Mouse (Mus musculus) olfactory bulb, adult 2 months (tissue): ENCODE measurements around the gene Kif19a. TPM values are rescaled to one million over a fixed set of nuclear protein-coding genes. Genes with fewer than 3 reads are reported as not detected.

Experiments used
- H3K27ac ChIP-seq: fragments of 200-500 bp; 2 replicates; pipeline ENCODE4 v1.5.1; 2012; ENCODE audit warnings: low read depth, low read length; ENCODE audit not compliant: insufficient read depth
- H3K4me1 ChIP-seq: fragments of 200-500 bp; 2 replicates; pipeline ENCODE4 v1.6.1; 2012; ENCODE audit warnings: low read length; ENCODE audit not compliant: control insufficient read depth, insufficient read depth
- H3K4me3 ChIP-seq: fragments of 200-500 bp; 2 replicates; pipeline ENCODE4 v1.5.1; 2012; ENCODE audit warnings: mild to moderate bottlenecking, low read depth, low read length, moderate library complexity; ENCODE audit not compliant: insufficient read depth
- CTCF ChIP-seq: fragments of 200-500 bp; IDR thresholded peaks from 2 replicates; pipeline ENCODE4 v1.5.1; 2012; ENCODE audit warnings: low read depth, mild to moderate bottlenecking, low read length, moderate library complexity; ENCODE audit not compliant: insufficient read depth
- POLR2A ChIP-seq: fragments of 200-500 bp; IDR thresholded peaks from 2 replicates; pipeline ENCODE4 v1.6.1; 2012; ENCODE audit warnings: mild to moderate bottlenecking, low read depth, low read length, moderate library complexity; ENCODE audit not compliant: insufficient read depth
- WGBS: fragments of 180-500 bp; shearing (Covaris S2); methylation state at CpG from one replicate; pipeline ENCODE4 v1.1.7; 2018; 5-methylcytosine and 5-hydroxymethylcytosine counted together
- polyA plus RNA-seq: library from polyadenylated mRNA; stranded (reverse); fragments of >200 nt; gene quantifications from 2 replicates; pipeline ENCODE4 v1.2.4, GENCODE M21; 2012; ENCODE audit warnings: low replicate concordance; ENCODE audit not compliant: missing spikeins, insufficient read depth, insufficient read length

Kif19a gene
- polyA plus RNA-seq, 1 experiment: not detected

GRCm38 (mm10) chr11:114814873-114815592 lies 49.8 kb downstream of the Kif19a start:
- Histone ChIP-seq H3K27ac (no peak overlapping the region), H3K4me3 (no peak overlapping the region), H3K4me1 (0 out of 2 replicates have a peak, but pooled peaks cover 2% of the 10 kb centered on the region)
- 90% methylated on average over 11 of the region's 11 CpGs for WGBS
- no peak for TF ChIP-seq CTCF
- no peak for TF ChIP-seq POLR2A

- Histone ChIP-seq H3K4me3 (no peak overlapping the region), H3K4me1 (0 out of 2 replicates have a peak, but pooled peaks cover 2% of the 10 kb centered on the region), H3K27ac (no peak overlapping the region)
- TF ChIP-seq POLR2A (no peak), CTCF (no peak)
- WGBS: 88% methylated on average over 4 of the region's 4 CpGs
Measured at GRCm38 (mm10) chr11:114816934-114817333, 51.7 kb downstream of the Kif19a start.

GRCm38 (mm10) chr11:114818185-114818584 lies 53.0 kb downstream of the Kif19a start:
- WGBS: 94% methylated on average over 7 of the region's 7 CpGs
- no peak overlapping the region for H3K27ac ChIP-seq
- no peak for TF ChIP-seq POLR2A
- TF ChIP-seq CTCF: no peak
- no peak overlapping the region for H3K4me3 ChIP-seq
- peaks cover 5% of the 10 kb centered on the region; the same call in 1 of the 2 replicates for H3K4me1 ChIP-seq

- H3K4me1 ChIP-seq: peaks cover 8% of the 10 kb centered on the region; the same call in 1 of the 2 replicates
- no peak overlapping the region for H3K4me3 ChIP-seq
- WGBS: 70% methylated on average over 2 of the region's 2 CpGs
- TF ChIP-seq POLR2A (no peak), CTCF (no peak)
- no peak overlapping the region for H3K27ac ChIP-seq
Measured at GRCm38 (mm10) chr11:114819110-114819509, 53.9 kb downstream of the Kif19a start.

GRCm38 (mm10) chr11:114820444-114820843 lies 55.3 kb downstream of the Kif19a start:
- Histone ChIP-seq H3K27ac (no peak overlapping the region), H3K4me1 (peaks cover 8% of the 10 kb centered on the region; the same call in 1 of the 2 replicates), H3K4me3 (no peak overlapping the region)
- TF ChIP-seq CTCF (no peak), POLR2A (no peak)
- 70% methylated on average over 3 of the region's 3 CpGs for WGBS

GRCm38 (mm10) chr11:114821325-114821724 lies 56.1 kb downstream of the Kif19a start:
- TF ChIP-seq POLR2A (no peak), CTCF (no peak)
- Histone ChIP-seq H3K27ac (no peak overlapping the region), H3K4me3 (no peak overlapping the region), H3K4me1 (peaks cover 8% of the 10 kb centered on the region; the same call in 1 of the 2 replicates)
- 84% methylated on average over 1 of the region's 1 CpGs for WGBS

GRCm38 (mm10) chr11:114822727-114823126 lies 57.5 kb downstream of the Kif19a start:
- Histone ChIP-seq H3K4me1 (peaks cover 8% of the 10 kb centered on the region; the same call in 1 of the 2 replicates), H3K27ac (no peak overlapping the region), H3K4me3 (no peak overlapping the region)
- WGBS: 36% methylated on average over 12 of the region's 12 CpGs
- no peak for TF ChIP-seq POLR2A
- TF ChIP-seq CTCF: no peak

GRCm38 (mm10) chr11:114823199-114823725 lies 58.1 kb downstream of the Kif19a start:
- H3K27ac ChIP-seq: no peak overlapping the region

GRCm38 (mm10) chr11:114826686-114827085 lies 61.5 kb downstream of the Kif19a start:
- no peak overlapping the region for H3K27ac ChIP-seq
- 92% methylated on average over 5 of the region's 5 CpGs for WGBS
- TF ChIP-seq CTCF (no peak), POLR2A (no peak)
- no peak overlapping the region for H3K4me3 ChIP-seq
- peaks cover 25% of the 10 kb centered on the region for H3K4me1 ChIP-seq

More at GRCm38 (mm10) chr11:114823199-114823725, 58.1 kb downstream of the Kif19a start:
- no peak for TF ChIP-seq POLR2A
- 34% methylated on average over 11 of the region's 11 CpGs for WGBS
- peaks cover 8% of the 10 kb centered on the region; the same call in 1 of the 2 replicates for H3K4me1 ChIP-seq
- H3K4me3 ChIP-seq: no peak overlapping the region
